Mouse (Mus musculus) cerebellum, postnatal 4 days (tissue): ENCODE measurements around the gene Man1a2.
A peak's percentile ranks its signal among the peaks of the same experiment; 100 is the strongest.

ENCODE experiments used
- DNase-seq, 2 experiments: peaks; one replicate each; pipeline ENCODE4 v3.0.0; 2022; ENCODE audit warnings: low spot score in 2 of 2, mixed read lengths in 1 of 2

The Man1a2 gene

DNA sequence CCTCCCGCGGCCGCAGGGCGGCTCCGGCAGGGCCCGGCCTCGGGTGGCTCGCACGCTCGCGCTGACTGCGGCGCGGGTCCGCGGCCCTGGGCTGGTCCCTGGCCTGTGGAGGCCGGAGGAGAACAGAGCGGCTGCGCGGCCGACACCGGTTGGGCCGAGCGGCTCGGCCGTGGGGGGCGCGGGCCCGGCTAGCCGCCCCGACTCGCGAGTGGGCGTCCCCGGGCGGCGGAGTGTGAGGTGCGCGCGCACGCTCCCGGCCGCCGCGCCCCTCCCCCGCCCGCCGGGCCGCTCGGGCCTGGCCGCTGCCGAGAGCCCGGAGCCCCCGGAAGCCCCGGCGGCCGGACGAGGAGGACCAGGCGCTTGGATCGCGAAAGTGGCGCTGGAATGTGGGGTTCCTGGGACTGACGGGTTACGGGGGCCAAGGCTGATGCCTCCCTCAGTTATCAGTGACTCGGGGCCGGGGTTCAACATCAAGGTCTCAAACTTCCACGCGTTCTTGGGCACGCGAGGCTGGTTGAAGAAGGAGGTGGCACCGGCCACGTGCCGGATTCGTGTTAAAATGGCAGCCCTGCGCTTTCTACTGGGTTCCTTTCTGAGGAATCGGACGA is 564 bp upstream of the Man1a2 start:
- peak; percentile 54 to 80 for DNase-seq

DNA sequence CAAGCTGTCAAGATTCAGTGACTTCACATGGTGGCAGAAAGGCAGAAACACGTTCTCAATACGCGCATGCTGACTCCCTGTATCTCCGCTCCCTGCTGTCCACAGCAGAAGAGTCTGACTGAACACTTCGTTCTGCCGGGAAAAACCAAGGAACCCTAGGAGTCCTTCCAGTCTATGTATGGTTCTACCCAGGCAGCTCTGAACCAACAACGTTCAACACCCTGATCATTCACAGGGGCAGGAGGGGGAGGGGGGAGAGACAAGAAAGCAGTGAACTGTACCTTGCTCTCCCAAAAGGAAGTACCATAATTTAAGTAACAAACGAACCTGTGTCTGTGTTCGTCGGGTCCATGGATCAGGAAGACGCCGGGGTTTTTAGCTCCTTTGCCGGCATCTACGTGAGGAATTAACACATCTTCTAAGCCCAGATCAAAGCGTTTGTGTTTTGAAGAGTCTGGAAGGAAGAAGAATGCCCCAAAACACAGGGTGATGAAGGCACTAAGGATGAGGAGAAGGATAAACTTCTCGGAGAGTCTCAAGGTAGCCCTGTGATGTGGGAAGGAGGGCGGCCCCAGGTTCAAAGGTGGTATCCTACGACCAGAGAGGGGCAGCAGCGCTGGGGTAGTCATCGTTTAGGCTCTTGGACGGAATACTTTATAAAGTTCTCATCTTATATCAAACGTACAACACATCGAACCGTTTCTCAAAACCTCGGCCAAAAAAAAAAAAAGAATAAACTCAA is 898 bp downstream of the Man1a2 start:
- DNase-seq, result no peak

DNA sequence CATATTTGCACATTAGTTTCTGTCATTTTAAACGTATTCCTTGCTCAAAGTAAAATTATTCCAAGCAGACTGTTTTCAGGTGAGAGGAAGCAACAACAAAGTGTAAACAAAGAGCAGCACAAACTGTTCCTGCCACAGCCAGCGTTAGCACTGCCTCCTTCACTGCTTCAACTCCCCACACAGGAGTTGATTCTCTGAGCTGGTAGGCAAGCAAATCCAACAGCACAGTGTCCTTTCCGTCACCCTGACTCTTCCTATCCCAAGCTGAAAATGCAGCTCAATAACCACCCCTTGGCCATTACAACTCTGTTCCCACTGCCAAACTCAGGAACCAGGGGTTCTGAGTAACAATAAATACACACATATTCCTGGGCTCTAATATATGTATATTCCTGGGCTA is 2.5 kb downstream of the Man1a2 start:
- no peak for DNase-seq

DNA sequence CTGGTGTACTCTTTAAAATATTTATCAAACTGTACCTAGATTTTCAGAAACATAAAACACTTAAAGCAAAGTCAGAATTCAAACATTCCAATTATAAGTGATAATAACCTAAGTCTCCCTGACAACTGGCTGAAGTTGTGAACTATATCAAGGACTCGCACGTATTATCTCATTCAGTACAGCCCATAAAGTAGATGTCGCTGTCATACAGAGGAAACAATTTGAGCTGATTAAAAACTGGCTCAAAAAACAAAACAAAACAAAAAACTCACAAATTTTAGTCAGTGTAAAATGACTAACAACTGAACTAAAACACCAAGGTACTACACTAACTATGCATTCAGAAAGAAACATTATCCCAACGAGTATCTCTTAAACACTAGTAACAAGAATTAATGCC is 3.0 kb downstream of the Man1a2 start:
- no peak for DNase-seq

DNA sequence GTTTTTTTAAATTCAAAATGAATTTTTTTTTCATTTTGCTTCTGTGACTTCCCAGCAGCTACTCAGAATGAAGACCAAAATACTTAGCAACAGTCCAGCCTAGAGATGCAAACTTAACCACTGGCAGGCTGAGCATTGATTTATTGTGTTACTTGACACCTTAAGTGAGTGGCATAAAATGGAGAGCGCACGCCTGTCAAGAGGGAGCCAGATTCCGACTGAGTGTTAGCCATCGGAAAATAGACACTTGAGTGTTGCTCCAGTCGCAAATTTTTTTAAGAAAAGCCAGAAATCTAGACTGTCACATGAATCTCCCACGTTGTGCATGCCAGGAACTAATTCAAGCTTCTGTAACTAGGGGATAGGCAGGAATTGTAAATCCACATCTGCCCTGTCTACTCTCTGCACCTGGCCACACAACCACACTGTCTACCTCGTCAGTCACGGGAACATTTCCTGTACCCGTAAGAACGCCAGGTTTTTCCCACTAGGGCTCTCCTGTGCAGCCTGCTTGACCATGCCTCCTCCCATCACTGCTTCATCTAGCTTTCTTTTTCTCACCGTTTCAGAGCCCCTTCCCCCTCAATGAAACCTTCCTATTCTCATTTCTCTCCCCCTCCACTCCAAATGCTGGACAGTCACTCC is 3.7 kb downstream of the Man1a2 start:
- DNase-seq, result no peak

DNA sequence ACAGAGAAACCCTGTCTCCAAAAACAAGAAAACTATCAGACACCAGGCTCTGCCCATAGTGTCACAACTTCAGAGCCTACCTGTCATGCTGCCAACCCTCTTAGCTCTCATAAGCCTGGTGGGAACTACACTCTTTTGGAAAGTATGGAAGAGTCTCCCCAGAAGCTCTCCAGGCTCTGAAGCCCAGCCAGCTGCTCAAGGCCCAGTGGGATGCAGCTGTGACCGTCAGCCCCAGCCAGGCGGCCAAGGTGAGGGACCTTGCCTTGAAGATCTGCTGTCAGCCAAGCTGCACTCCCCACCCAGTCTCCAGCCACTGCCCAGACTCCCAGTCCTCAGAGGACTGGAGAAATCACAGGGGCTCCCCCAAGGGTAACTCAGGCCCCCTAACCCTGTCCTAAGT is 5.1 kb downstream of the Man1a2 start:
- DNase-seq, result no peak

DNA sequence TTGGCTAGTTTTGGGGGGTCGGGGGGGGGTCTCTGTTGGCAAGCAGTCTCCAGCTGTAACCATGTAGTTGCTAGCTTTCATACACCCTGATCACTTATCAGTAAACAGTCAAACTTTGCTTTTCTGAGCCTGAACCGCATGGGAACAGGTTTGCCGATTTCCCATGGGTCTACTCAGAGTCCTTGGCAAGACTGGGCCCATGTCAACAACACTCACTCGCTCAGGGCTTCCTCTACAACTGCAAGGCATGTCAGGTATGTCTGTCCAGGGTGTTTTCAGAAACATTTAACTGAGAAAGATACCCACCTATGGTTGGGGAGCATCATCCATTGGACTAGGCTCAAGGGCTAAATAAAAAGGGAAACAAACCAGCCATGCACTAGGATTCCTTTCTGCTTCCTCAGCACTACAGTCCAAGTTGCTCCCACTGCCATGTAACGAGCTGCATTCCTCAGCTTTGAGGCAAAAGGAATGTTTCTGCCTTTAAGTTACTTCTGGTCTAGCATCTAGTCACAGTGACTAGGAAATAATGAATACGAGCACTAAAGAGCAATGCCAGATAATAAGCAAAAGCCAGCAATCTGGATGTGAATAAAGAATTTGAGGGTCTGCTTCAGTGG is 6.2 kb downstream of the Man1a2 start:
- no peak for DNase-seq

DNA sequence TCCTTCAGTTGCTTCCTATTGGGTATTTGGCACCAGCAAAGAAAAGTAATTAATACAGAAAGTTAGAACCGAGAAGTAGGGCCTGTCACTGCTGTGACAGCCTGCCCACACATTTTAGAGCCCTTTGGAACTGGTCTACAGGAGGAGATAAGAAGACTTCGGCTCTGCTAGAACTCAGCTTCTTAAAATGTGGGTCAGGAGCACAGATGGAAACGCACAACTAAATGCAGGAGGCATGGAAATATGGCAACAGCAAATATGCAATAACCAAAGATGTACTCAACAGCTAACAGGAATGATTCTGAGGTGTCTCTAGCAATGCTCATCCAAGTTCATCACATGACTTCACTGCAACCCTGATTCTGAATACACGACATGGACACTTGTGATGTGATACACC is 10.2 kb downstream of the Man1a2 start:
- DNase-seq, result no peak

DNA sequence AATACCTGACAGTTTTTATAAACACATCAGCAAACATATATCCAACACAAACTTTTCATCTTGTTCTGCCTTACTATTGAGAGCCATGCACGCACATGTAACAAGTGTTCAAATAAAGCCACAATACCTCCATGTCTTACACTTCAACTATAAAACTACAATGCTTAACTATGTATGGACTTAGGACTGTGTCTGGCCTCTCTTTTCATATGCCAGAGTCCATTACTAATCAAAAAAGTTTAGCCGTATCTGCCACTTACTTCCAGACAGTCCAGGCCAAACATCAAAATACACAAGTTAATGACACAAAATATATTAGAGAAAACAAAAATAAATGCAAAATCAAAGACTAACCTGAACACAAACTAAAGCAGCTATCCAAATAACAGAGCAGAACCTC is 14.9 kb downstream of the Man1a2 start:
- no peak for DNase-seq

DNA sequence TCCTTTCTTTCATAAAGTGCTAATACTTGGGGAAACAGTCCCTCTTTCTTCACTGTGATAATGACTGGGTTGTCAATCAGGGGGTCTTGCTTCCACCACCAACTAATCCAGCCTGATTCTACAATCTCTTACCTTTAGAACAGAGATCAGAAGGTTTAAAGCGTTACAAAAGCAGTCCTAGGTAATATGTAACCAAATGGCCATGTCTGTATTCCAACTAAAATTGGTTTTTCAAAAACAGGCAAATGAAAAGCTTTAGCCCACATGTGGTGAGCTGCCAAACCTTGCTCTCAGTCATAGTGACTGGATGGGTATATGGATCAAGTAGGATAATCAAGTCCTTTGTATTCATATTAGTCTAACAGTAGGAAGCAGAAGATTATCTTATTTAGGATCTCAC is 32.0 kb downstream of the Man1a2 start:
- DNase-seq, result no peak

DNA sequence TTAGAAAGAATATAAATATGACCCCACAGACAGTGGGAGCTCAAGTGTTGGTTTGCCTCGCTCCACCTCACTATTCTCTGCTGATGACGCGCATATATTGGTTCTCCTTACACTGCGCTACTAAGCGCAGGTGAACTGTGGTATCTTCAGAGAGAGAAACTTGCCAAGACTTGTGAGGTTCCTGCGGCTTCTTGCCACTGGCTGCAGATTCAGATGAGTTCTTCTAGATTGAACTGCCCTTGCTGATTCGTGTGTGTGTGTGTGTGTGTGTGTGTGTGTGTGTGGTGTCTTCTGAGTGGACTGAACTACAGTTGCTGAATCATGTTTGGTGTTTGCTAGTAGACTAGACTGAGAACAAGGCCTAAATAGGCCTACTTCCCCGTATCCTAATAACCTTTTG is 43.7 kb downstream of the Man1a2 start:
- no peak for DNase-seq

DNA sequence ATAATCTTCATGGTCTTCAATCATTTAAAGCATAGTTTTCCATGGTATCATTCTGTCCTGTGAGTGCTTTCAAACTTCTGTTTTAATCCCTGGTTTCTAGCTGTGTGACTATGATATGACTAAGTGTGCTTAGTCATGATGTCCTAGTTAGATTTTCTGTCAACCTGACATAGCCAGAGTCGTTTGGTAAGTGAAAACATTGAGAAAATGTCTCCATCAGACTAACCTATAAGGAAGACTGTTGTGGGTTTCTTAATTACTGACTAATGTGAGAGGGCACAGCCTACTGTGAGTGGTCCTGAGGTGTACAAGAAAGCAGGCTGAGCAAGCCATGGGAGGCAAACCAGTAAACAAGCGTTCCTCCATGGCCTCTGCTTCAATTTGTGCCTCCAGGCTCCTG is 49.0 kb downstream of the Man1a2 start:
- no peak for DNase-seq

DNA sequence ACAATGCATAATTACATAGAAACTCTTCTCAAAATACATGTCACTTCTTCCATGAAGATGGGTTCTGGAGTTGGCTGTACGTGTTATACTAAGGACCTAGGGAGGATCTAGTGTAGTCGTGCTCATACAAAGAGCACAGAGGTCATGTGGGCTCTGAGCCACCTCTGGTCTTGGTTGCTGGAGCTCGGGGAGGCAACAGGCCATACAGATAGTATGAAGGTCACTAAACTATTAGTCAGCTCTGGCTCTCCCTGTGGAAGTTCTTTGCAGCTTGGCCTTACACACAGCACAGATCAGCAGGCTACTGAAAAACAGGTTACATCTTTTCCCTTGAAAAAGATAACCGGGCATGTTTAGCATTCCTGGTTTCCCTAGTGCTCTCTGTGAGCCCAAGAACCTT is 50.5 kb downstream of the Man1a2 start:
- DNase-seq, result no peak

DNA sequence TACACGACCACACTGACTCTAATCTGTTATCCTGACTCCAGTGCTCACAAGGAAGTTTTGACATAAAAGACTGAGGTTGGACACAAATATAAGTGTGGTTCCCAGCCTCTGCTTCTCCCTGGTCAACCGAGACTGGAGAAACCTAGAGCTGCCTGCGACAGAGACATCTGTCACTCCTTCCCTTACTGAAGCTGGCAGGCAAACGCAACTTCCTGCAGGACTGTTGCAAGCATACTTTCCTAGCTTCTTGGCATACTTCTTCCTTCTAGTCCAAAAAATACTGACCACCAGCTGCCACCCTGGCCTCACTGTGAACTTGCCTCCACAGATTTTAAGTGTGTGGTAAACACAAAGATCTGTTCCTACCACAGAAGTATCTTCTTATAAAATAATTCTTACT is 66.8 kb downstream of the Man1a2 start:
- DNase-seq, result no peak

DNA sequence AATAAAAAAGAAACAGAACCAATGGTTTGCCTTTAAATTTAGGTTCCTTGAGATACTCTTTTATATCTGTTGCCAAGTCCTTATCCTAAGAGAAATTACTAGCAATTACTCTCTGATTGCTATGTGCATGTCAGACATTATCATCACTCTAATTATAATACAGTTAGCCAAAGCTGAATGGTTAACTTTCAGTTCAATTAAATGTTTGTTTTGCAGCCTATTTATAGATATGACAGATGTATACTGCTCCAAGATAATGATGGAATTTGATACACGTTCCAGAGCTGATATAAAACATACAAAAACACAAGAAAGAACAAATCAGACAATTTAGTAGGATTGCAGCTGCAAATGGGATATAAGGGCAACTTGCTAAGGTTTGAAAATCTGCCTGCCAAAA is 74.4 kb downstream of the Man1a2 start:
- no peak for DNase-seq

DNA sequence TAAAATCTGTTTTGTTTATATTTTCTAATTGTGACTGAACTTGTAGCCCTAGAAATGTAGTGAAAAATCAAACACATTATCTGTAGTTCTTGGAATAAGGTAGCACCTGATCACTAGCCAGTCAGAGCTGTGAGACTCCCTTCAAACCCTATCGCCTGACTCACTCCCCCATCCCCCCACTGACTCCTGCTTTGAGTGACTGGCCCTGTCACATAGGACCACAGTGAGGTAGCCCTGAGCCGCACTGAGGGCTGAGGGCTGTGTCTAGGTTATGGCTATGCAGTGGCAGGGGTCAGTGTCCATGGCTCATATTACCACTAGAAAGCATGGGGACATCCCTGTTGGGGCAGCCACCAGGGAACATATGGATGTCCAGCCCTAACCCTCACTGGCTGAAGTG is 80.8 kb downstream of the Man1a2 start:
- DNase-seq, result no peak

DNA sequence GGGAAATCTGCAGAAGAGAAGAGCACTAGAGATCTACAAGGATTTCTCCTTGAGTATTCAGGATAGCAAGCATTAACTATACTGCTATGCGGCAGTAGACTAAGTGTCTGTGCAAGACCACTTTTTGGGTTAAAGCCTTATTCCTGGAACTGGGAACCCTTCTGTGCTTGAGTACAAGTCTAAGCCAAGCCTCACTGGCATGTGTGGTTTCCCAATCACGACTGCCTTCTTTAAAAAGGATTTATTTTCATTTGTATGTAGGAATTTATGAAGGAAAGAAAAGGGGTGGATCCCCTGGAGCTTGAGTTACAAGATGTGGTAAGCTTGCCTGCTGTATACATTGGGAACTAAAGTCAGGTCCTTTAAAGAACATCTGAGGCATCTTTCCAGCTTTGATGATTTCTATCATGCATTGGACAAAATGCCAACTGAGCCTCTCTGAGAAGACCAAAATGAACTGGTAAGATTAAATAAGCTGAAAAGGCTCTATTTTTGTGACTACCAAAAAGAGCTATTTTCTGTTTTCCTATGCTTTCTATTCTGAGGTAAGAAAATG is 86.0 kb downstream of the Man1a2 start:
- no peak for DNase-seq

DNA sequence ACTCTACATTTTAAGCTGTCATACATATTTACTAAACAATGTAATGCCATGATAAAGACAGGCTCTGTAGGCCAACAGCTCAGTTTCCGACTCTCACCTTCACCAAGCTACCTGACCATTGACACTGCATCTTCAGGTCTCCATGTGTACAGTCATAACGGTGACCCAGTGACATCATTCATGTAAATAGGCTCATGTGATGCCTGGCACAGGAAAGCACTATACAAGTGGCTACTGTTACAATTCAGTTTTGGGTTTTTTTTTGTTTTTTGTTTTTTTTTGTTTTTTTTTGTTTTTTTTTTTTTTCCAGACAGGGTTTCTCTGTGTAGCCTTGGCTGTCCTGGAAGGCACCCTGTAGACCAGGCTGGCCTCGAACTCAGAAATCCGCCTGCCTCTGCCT is 94.2 kb downstream of the Man1a2 start:
- DNase-seq, result no peak

DNA sequence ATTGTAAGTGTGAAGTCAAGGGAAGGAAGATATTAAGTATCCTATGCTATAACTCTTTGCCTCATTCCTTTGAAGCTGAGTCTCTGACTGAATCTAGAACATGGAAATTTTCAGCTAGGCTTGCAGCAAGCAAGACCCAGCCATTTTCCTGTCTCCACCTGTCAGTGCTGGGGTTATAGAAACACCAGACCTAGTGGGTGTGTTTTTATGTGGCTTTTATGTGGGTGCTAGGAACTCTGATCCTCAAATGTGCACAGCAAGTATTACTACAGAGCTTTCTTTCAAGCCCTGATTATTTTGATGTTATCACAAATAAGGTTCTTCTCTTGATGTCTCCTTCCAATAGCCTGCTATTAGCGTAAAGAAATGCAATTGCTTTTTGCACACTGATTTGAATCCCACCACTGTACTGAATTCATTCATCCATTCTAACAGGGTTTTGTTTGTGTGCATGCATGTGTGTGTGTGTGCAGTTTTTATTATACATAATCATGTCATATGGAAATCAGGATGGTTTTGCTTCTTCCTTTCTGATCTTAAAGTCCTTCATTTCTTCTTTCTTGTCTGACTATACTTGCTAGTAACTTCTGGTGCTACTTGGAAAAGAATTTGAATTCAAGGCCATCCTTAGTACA is 102.5 kb downstream of the Man1a2 start:
- DNase-seq, result no peak

DNA sequence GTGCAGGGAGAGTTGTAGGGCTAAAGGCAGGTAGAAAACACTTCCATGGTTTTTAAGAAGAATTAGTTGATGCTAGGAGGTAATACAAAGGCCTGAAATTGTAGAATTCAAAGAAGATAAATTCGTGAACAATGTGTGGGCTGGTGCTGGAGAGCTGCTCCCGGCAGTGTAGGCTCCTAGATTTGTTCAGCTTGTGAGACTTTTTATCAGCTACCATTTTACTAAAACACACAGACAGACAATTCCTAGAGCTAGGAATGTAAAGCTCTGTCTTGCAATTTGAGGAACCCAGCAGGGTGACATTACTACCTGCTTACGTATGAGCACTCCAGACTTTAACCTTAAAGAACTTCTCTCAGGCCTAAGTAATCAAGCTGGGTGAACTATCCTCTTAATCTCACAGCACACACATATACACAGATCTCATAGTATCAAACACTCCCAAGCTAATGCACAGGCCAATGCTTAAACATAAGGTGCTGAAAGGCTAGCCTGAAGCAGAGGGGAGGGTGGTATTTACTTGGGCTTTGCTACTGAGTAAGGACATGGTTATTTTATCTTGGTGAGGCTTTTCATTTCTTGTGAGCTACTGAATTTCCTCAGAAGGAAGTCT is 112.6 kb downstream of the Man1a2 start:
- no peak for DNase-seq
